Mouse (Mus musculus) intestine, embryonic 15.5 days (tissue): ENCODE measurements around the gene Tff2. TPM values are rescaled to one million over a fixed set of nuclear protein-coding genes. Genes with fewer than 3 reads are reported as not detected.

Source experiments
- ATAC-seq: fragments of 200-750 bp; cut with Nextera tagmentation; 2 replicates; pipeline ENCODE4 v1.8.0; 2017; ENCODE audit warnings: moderate TSS enrichment, moderate library complexity
- H3K27ac ChIP-seq: fragments of 300-500 bp; sonication (generic); 2 replicates; pipeline ENCODE4 v1.5.1; 2015; ENCODE audit warnings: mild to moderate bottlenecking, inconsistent platforms
- H3K27me3 ChIP-seq: fragments of 300-500 bp; sonication (generic); replicated peaks from 2 replicates; pipeline ENCODE4 v1.6.1; 2015; ENCODE audit warnings: inconsistent platforms
- H3K36me3 ChIP-seq: fragments of 300-500 bp; sonication (generic); 2 replicates; pipeline ENCODE4 v1.6.1; 2015; ENCODE audit warnings: inconsistent platforms
- H3K4me1 ChIP-seq: fragments of 300-500 bp; sonication (generic); replicated peaks from 2 replicates; pipeline ENCODE4 v1.6.1; 2015; ENCODE audit warnings: inconsistent platforms
- H3K4me2 ChIP-seq: fragments of 300-500 bp; sonication (generic); replicated peaks from 2 replicates; pipeline ENCODE4 v1.6.1; 2015; ENCODE audit warnings: mild to moderate bottlenecking, inconsistent platforms
- H3K4me3 ChIP-seq: fragments of 300-500 bp; sonication (generic); replicated peaks from 2 replicates; pipeline ENCODE4 v1.5.1; 2015; ENCODE audit warnings: inconsistent platforms
- H3K9ac ChIP-seq: fragments of 300-500 bp; sonication (generic); 2 replicates; pipeline ENCODE4 v1.6.1; 2015; ENCODE audit warnings: inconsistent platforms
- H3K9me3 ChIP-seq: fragments of 300-500 bp; sonication (generic); 2 replicates; pipeline ENCODE4 v1.6.1; 2016; ENCODE audit warnings: inconsistent platforms
- WGBS: fragments of 180-500 bp; shearing (Covaris S2); methylation state at CpG from one replicate; pipeline ENCODE4 v1.1.7; 2015; 5-methylcytosine and 5-hydroxymethylcytosine counted together
- polyA plus RNA-seq: library from polyadenylated mRNA; unstranded; fragments of >200 nt; fragmentation: Nextera tagmentation; extraction: Ambion mirVana; gene quantifications from 2 replicates; pipeline ENCODE4 v1.2.1, GENCODE M21; 2015

The Tff2 gene
- polyA plus RNA-seq, result 2.5 and 7.8 TPM in 2 replicates

- no peaks in the 10 kb centered on the region for H3K36me3 ChIP-seq
- no peaks in the 10 kb centered on the region for H3K27me3 ChIP-seq
- ATAC-seq, result peak; percentile 85
- no peak within 1 kb of the TSS for H3K4me3 ChIP-seq
- no peak within 1 kb of the TSS for H3K9ac ChIP-seq
- H3K9me3 ChIP-seq, result no peaks in the 10 kb centered on the region
- no peak within 1 kb of the TSS for H3K4me2 ChIP-seq
- peaks cover 9% of the 10 kb centered on the region for H3K4me1 ChIP-seq
- WGBS, result 54% methylated on average over 15 of the region's 15 CpGs
- no peak within 1 kb of the TSS for H3K27ac ChIP-seq
These were observed at the start of gene Tff2 for GRCm38 (mm10) chr17:31144040-31145037. Tff2 (minus strand) TSS chr17:31144282.

- Histone ChIP-seq H3K9me3 (no peaks in the 10 kb centered on the region), H3K9ac (no peak overlapping the region), H3K27me3 (no peaks in the 10 kb centered on the region), H3K27ac (no peak overlapping the region), H3K4me1 (peaks cover 3% of the 10 kb centered on the region; the same call in 1 of the 2 replicates), H3K36me3 (no peaks in the 10 kb centered on the region), H3K4me2 (no peak overlapping the region), H3K4me3 (no peak overlapping the region)
- ATAC-seq, result no peak; the same call in 1 of the 2 replicates
- WGBS, result 70% methylated on average over 9 of the region's 9 CpGs
These were observed 49.3 kb upstream of the Tff2 start for GRCm38 (mm10) chr17:31193360-31193759.

GRCm38 (mm10) chr17:31192663-31193062 is 48.6 kb upstream of the Tff2 start:
- H3K36me3 ChIP-seq, result no peaks in the 10 kb centered on the region
- H3K9me3 ChIP-seq, result no peaks in the 10 kb centered on the region
- H3K27me3 ChIP-seq, result no peaks in the 10 kb centered on the region
- H3K4me3 ChIP-seq, result no peak overlapping the region
- peaks cover 3% of the 10 kb centered on the region; the same call in 1 of the 2 replicates for H3K4me1 ChIP-seq
- no peak overlapping the region for H3K4me2 ChIP-seq
- no peak for ATAC-seq
- no peak overlapping the region for H3K9ac ChIP-seq
- 41% methylated on average over 2 of the region's 2 CpGs for WGBS
- H3K27ac ChIP-seq, result no peak overlapping the region

GRCm38 (mm10) chr17:31191825-31192224 is 47.7 kb upstream of the Tff2 start:
- Histone ChIP-seq H3K4me2 (no peak overlapping the region), H3K36me3 (no peaks in the 10 kb centered on the region), H3K4me1 (peaks cover 3% of the 10 kb centered on the region; the same call in 1 of the 2 replicates), H3K27me3 (no peaks in the 10 kb centered on the region), H3K4me3 (no peak overlapping the region), H3K9me3 (no peaks in the 10 kb centered on the region), H3K27ac (no peak overlapping the region), H3K9ac (no peak overlapping the region)
- 73% methylated on average over 8 of the region's 8 CpGs for WGBS
- no peak for ATAC-seq

- Histone ChIP-seq H3K27me3 (no peaks in the 10 kb centered on the region), H3K4me2 (no peak overlapping the region), H3K4me1 (peaks cover 8% of the 10 kb centered on the region), H3K27ac (no peak overlapping the region), H3K36me3 (no peaks in the 10 kb centered on the region), H3K4me3 (no peak overlapping the region), H3K9me3 (no peaks in the 10 kb centered on the region), H3K9ac (no peak overlapping the region)
- ATAC-seq, result no peak
- 26% methylated on average over 4 of the region's 4 CpGs for WGBS
These were observed 43.3 kb upstream of the Tff2 start for GRCm38 (mm10) chr17:31187370-31187769.

- Histone ChIP-seq H3K4me2 (0 out of 2 replicates have a peak overlapping the region, but pooled peaks have one; percentile 17), H3K27me3 (no peaks in the 10 kb centered on the region), H3K27ac (peak overlapping the region; percentile 10; the same call in 1 of the 2 replicates), H3K9ac (no peak overlapping the region), H3K4me3 (no peak overlapping the region), H3K36me3 (no peaks in the 10 kb centered on the region), H3K9me3 (no peaks in the 10 kb centered on the region), H3K4me1 (peaks cover 7% of the 10 kb centered on the region)
- 71% methylated on average over 12 of the region's 12 CpGs for WGBS
- no peak for ATAC-seq
These were observed 40.3 kb upstream of the Tff2 start for GRCm38 (mm10) chr17:31184269-31184990.

- Histone ChIP-seq H3K4me3 (no peak overlapping the region), H3K9ac (no peak overlapping the region), H3K27me3 (no peaks in the 10 kb centered on the region), H3K9me3 (no peaks in the 10 kb centered on the region), H3K36me3 (no peaks in the 10 kb centered on the region), H3K27ac (peak overlapping the region; percentile 59), H3K4me1 (peaks cover 7% of the 10 kb centered on the region), H3K4me2 (0 out of 2 replicates have a peak overlapping the region, but pooled peaks have one; percentile 17)
- 42% methylated on average over 12 of the region's 12 CpGs for WGBS
- peak; percentile 87 for ATAC-seq
These were observed 39.3 kb upstream of the Tff2 start for GRCm38 (mm10) chr17:31183180-31183974.

GRCm38 (mm10) chr17:31181490-31181889 is 37.4 kb upstream of the Tff2 start:
- Histone ChIP-seq H3K4me3 (no peak overlapping the region), H3K4me2 (no peak overlapping the region), H3K27me3 (no peaks in the 10 kb centered on the region), H3K9ac (no peak overlapping the region), H3K4me1 (peaks cover 7% of the 10 kb centered on the region), H3K36me3 (no peaks in the 10 kb centered on the region), H3K27ac (no peak overlapping the region), H3K9me3 (no peaks in the 10 kb centered on the region)
- WGBS, result 82% methylated on average over 4 of the region's 4 CpGs
- ATAC-seq, result no peak

GRCm38 (mm10) chr17:31176321-31176720 is 32.2 kb upstream of the Tff2 start:
- no peak overlapping the region for H3K9ac ChIP-seq
- no peaks in the 10 kb centered on the region for H3K36me3 ChIP-seq
- no peaks in the 10 kb centered on the region for H3K27me3 ChIP-seq
- no peak for ATAC-seq
- 0 out of 2 replicates have a peak, but pooled peaks cover 2% of the 10 kb centered on the region for H3K4me1 ChIP-seq
- H3K27ac ChIP-seq, result no peak overlapping the region
- WGBS, result 89% methylated on average over 4 of the region's 4 CpGs
- H3K4me3 ChIP-seq, result no peak overlapping the region
- H3K4me2 ChIP-seq, result no peak overlapping the region
- H3K9me3 ChIP-seq, result no peaks in the 10 kb centered on the region

- no peak overlapping the region for H3K27ac ChIP-seq
- 0 out of 2 replicates have a peak, but pooled peaks cover 3% of the 10 kb centered on the region for H3K4me1 ChIP-seq
- H3K4me3 ChIP-seq, result no peak overlapping the region
- no peaks in the 10 kb centered on the region for H3K36me3 ChIP-seq
- ATAC-seq, result peak; percentile 36; the same call in 1 of the 2 replicates
- WGBS, result 63% methylated on average over 5 of the region's 5 CpGs
- no peaks in the 10 kb centered on the region for H3K27me3 ChIP-seq
- no peaks in the 10 kb centered on the region for H3K9me3 ChIP-seq
- no peak overlapping the region for H3K9ac ChIP-seq
- no peak overlapping the region for H3K4me2 ChIP-seq
These were observed 25.7 kb upstream of the Tff2 start for GRCm38 (mm10) chr17:31169796-31170195.

GRCm38 (mm10) chr17:31165127-31165526 is 21.0 kb upstream of the Tff2 start, which contains the start of gene Tff1:
Tff1 (minus strand) TSS chr17:31165277.
- no peaks in the 10 kb centered on the region for H3K27me3 ChIP-seq
- no peak within 1 kb of the TSS for H3K9ac ChIP-seq
- H3K27ac ChIP-seq, result no peak within 1 kb of the TSS
- no peaks in the 10 kb centered on the region for H3K36me3 ChIP-seq
- no peak for ATAC-seq
- H3K4me2 ChIP-seq, result no peak within 1 kb of the TSS
- H3K4me1 ChIP-seq, result 0 out of 2 replicates have a peak, but pooled peaks cover 3% of the 10 kb centered on the region
- no peak within 1 kb of the TSS for H3K4me3 ChIP-seq
- no peaks in the 10 kb centered on the region for H3K9me3 ChIP-seq
- 72% methylated on average over 6 of the region's 6 CpGs for WGBS
